Mouse (Mus musculus): Measurements from ENCODE around the gene Nxn. TPM values are rescaled to one million over a fixed set of nuclear protein-coding genes. Genes with fewer than 3 reads are reported as not detected.
"Not testable (repeated sequence)": the region's sequence is repeated elsewhere in the genome, so short reads cannot be mapped to it uniquely, and the experiment has no call there.

Nxn gene
- total and polyA plus RNA-seq, 3 experiments: 52.8 to 54.3 (median 53.0) TPM

DNA sequence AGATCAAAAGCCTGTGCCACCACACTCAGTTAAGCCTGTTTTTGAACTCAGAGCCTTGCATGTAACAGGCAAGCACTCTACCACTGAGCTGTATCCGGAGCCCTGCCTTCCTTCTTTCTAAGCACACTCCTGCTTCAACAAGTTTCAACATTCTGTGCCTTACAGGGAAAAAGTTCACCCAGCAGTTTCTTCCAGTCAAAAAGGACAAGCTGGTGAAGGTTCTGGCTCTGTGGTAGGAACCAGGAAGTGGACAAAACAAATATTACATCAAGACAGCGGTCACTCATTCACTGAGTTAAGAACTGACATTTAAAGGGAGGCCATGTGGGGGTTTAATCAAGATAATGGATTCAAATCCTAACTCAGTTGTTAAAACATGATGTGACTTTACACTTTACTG, 183.9 kb downstream of the Nxn start:
- H3K4me3 ChIP-seq (ENCODE audit: control insufficient read depth in 1 of 2, insufficient read depth in 1 of 2, low read depth in 2 of 2, low read length in 2 of 2): no peak overlapping the region
- H3K27ac ChIP-seq (ENCODE audit: control insufficient read depth, low read depth, low read length): no peak overlapping the region
- peaks cover 9% of the 10 kb centered on the region for H3K79me2 ChIP-seq (ENCODE audit: control insufficient read depth, insufficient read depth, low read length, poor library complexity)
- no peak for DNase-seq (ENCODE audit: low read depth, low spot score)
- no peaks in the 10 kb centered on the region for H3K27me3 ChIP-seq (ENCODE audit: control insufficient read depth in 1 of 2, insufficient read depth in 2 of 2, low read length in 2 of 2)
- TF ChIP-seq CTCF (IDR thresholded peaks at IDR 0.05 in 2 of 3, conservative IDR thresholded peaks at IDR 0.05 in 1 of 3; ENCODE audit: control insufficient read depth in 1 of 3, insufficient read depth in 1 of 3, low read depth in 2 of 3, low read length in 3 of 3, poor library complexity in 1 of 3, severe bottlenecking in 1 of 3) (no peak), ZC3H11A (IDR thresholded peaks at IDR 0.05; ENCODE audit: low read depth, low read length) (no peak), CHD1 (IDR thresholded peaks at IDR 0.05; ENCODE audit: low read depth, low read length) (no peak)
- no peaks in the 10 kb centered on the region for H3K9me3 ChIP-seq (replicated peaks; ENCODE audit: insufficient read depth, low read length)
- H3K36me3 ChIP-seq (ENCODE audit: control insufficient read depth in 1 of 2, insufficient read depth in 2 of 2, low read length in 2 of 2): peaks cover 0 to 18% of the 10 kb centered on the region in 2 experiments; a peak in 2 of 4 replicates
- H3K9ac ChIP-seq (ENCODE audit: control insufficient read depth, low read depth, low read length, poor library complexity, severe bottlenecking): no peak overlapping the region
- H3K4me1 ChIP-seq (ENCODE audit: control insufficient read depth in 1 of 2, insufficient read depth in 2 of 2, low read length in 2 of 2): peaks cover 4 to 23% of the 10 kb centered on the region in 2 experiments; a peak in 3 of 4 replicates

DNA sequence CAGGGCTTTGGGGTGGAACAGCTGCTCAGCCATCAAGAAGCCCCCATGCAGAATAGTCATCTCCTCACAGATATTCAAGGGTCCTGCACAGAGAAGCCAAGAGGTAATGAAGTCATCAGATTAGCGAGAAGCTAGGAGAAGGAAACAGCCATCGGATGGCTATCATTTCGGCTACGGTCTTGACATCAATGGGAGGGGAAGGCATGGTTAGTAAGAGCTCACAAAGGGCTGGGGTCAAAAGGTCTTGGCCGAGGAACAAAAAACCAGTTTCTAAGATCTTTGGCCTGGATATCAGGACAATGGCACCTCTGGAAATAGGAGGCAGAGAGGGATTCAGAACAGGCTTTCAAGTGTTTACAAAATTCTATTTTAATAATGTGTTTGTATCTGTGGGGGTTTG, 185.1 kb downstream of the Nxn start:
- Histone ChIP-seq H3K27me3 (ENCODE audit: control insufficient read depth in 1 of 2, insufficient read depth in 2 of 2, low read length in 2 of 2) (no peaks in the 10 kb centered on the region), H3K27ac (ENCODE audit: control insufficient read depth, low read depth, low read length) (no peak overlapping the region), H3K79me2 (ENCODE audit: control insufficient read depth, insufficient read depth, low read length, poor library complexity) (peaks cover 9% of the 10 kb centered on the region), H3K4me1 (ENCODE audit: control insufficient read depth in 1 of 2, insufficient read depth in 2 of 2, low read length in 2 of 2) (peaks cover 4 to 23% of the 10 kb centered on the region in 2 experiments; a peak in 3 of 4 replicates), H3K9me3 (replicated peaks; ENCODE audit: insufficient read depth, low read length) (no peaks in the 10 kb centered on the region), H3K36me3 (ENCODE audit: control insufficient read depth in 1 of 2, insufficient read depth in 2 of 2, low read length in 2 of 2) (peaks cover 0 to 20% of the 10 kb centered on the region in 2 experiments; a peak in 2 of 4 replicates), H3K9ac (ENCODE audit: control insufficient read depth, low read depth, low read length, poor library complexity, severe bottlenecking) (no peak overlapping the region), H3K4me3 (ENCODE audit: control insufficient read depth in 1 of 2, insufficient read depth in 1 of 2, low read depth in 2 of 2, low read length in 2 of 2) (no peak overlapping the region)
- DNase-seq (ENCODE audit: low read depth, low spot score): no peak
- TF ChIP-seq GABPA (IDR thresholded peaks at IDR 0.05; ENCODE audit: low read depth, low read length) (no peak), POLR2AphosphoS2 (IDR thresholded peaks at IDR 0.05; ENCODE audit: low read length) (no peak), TCF12 (IDR thresholded peaks at IDR 0.05; ENCODE audit: low read depth, low read length) (no peak), POLR2AphosphoS5 (IDR thresholded peaks at IDR 0.05; ENCODE audit: borderline replicate concordance, low read depth, low read length) (no peak), SMC3 (IDR thresholded peaks at IDR 0.05; ENCODE audit: low read depth, low read length) (no peak), JUND (IDR thresholded peaks at IDR 0.05; ENCODE audit: low read depth, low read length) (no peak), USF1 (IDR thresholded peaks at IDR 0.05; ENCODE audit: low read depth, low read length) (no peak), MAZ (IDR thresholded peaks at IDR 0.05; ENCODE audit: low read depth, low read length) (no peak), TAL1 (IDR thresholded peaks at IDR 0.05; ENCODE audit: low read length) (no peak), NRF1 (IDR thresholded peaks at IDR 0.05; ENCODE audit: insufficient read depth, low read depth, low read length, poor library complexity, severe bottlenecking) (no peak), UBTF (IDR thresholded peaks at IDR 0.05; ENCODE audit: borderline replicate concordance, insufficient read depth, low read depth, low read length) (no peak), ZKSCAN1 (IDR thresholded peaks at IDR 0.05; ENCODE audit: low read depth, low read length) (no peak), KAT2A (conservative IDR thresholded peaks at IDR 0.05; ENCODE audit: low read depth, low read length) (no peak), ELF1 (IDR thresholded peaks at IDR 0.05; ENCODE audit: low read depth, low read length) (no peak)

DNA sequence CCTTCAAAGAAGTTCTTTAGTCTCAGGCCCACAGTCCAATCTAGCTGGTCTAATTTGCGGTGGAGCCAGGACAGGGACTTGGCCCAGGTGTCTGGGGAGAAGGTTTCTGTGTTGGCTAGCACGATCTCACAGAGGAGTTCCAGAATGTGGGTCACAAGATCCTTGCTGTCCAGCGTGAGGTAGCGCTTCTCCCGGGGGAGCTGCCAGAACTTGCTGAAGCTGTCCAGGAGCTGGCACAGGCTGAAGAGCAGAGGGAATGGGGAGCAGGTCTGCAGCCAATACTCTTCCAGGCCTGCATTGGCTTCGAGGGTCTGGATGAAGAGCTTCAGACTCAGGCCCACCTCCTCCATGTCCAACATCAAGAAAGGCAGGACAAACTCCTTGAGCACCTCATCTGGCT, 187.3 kb downstream of the Nxn start:
- Histone ChIP-seq H3K4me1 (ENCODE audit: control insufficient read depth in 1 of 2, insufficient read depth in 2 of 2, low read length in 2 of 2) (peaks cover 4 to 15% of the 10 kb centered on the region in 2 experiments; a peak in 3 of 4 replicates), H3K36me3 (ENCODE audit: control insufficient read depth in 1 of 2, insufficient read depth in 2 of 2, low read length in 2 of 2) (peaks cover 0 to 17% of the 10 kb centered on the region in 2 experiments; a peak in 2 of 4 replicates)
- not testable (repeated sequence) for H3K79me2 ChIP-seq (ENCODE audit: control insufficient read depth, insufficient read depth, low read length, poor library complexity); DNase-seq (ENCODE audit: low read depth, low spot score); H3K9ac ChIP-seq (ENCODE audit: control insufficient read depth, low read depth, low read length, poor library complexity, severe bottlenecking); H3K4me3 ChIP-seq (ENCODE audit: control insufficient read depth in 1 of 2, insufficient read depth in 1 of 2, low read depth in 2 of 2, low read length in 2 of 2); H3K27me3 ChIP-seq (ENCODE audit: control insufficient read depth in 1 of 2, insufficient read depth in 2 of 2, low read length in 2 of 2); H3K9me3 ChIP-seq (replicated peaks; ENCODE audit: insufficient read depth, low read length); H3K27ac ChIP-seq (ENCODE audit: control insufficient read depth, low read depth, low read length)
